Mouse (Mus musculus): Measurements from ENCODE around the gene Marco.

GRCm38 (mm10) chr1:120504046-120504710 lies 646 bp downstream of the Marco start:
- TF ChIP-seq GATA1 (IDR thresholded peaks at IDR 0.05; ENCODE audit: borderline replicate concordance, low read length) (no peak), FLI1 (IDR thresholded peaks at IDR 0.05; ENCODE audit: low read length) (no peak)
